ENCODE assay signal across 8 mouse cellular contexts in genomic region chr11:4704072-4704964, GRCm38 (mm10). TPM values are rescaled to one million over a fixed set of nuclear protein-coding genes. Genes with fewer than 3 reads are reported as not detected.
DNase-seq lines count a peak whose midpoint lies in the region; ATAC-seq and TF ChIP-seq lines count a peak whose summit lies in the region.

Uqcr10 (minus strand) TSS chr11:4704342.
Zmat5 (plus strand) TSS chr11:4704678.

- ATAC-seq in kidney, embryonic 14.5 days (ENCODE audit: low FRiP score, low TSS enrichment): peak; percentile 96
- ATAC-seq in limb, embryonic 15.5 days (ENCODE audit: insufficient number of reproducible peaks, low FRiP score, low TSS enrichment, low read depth): peak; percentile 95

- H3K9ac ChIP-seq in kidney, embryonic 14.5 days (ENCODE audit: low read depth, low read length): peak within 1 kb of the TSS; percentile 67
- H3K9ac ChIP-seq in limb, embryonic 15.5 days: peak within 1 kb of the TSS; percentile 94

- peak within 1 kb of the TSS; percentile 80 for H3K27ac ChIP-seq in bone marrow macrophage, adult 2 months (ENCODE audit: insufficient read depth, low read depth, low read length)
- H3K27ac ChIP-seq in embryonic fibroblast, embryonic 13.5 days (ENCODE audit: insufficient read depth, low read length): peak within 1 kb of the TSS; percentile 16; the same call in 1 of the 2 replicates
- H3K27ac ChIP-seq in kidney, embryonic 14.5 days (ENCODE audit: low read depth, low read length): peak within 1 kb of the TSS; percentile 33; the same call in 1 of the 2 replicates
- H3K27ac ChIP-seq in limb, embryonic 15.5 days: peak within 1 kb of the TSS; percentile 82

- 0 out of 2 replicates have a peak, but pooled peaks have one; percentile 33 for TF ChIP-seq POLR2A in bone marrow macrophage, adult 2 months (IDR thresholded peaks at IDR 0.05; ENCODE audit: borderline replicate concordance, low read depth, low read length)
- peak; percentile 99 for TF ChIP-seq POLR2A in embryonic fibroblast, embryonic 13.5 days (IDR thresholded peaks at IDR 0.05; ENCODE audit: low read depth, low read length)

- no peaks in the 10 kb centered on the region for H3K9me3 ChIP-seq in kidney, embryonic 14.5 days (ENCODE audit: control insufficient read depth, low read length)
- no peaks in the 10 kb centered on the region for H3K9me3 ChIP-seq in limb, embryonic 15.5 days

- H3K4me2 ChIP-seq in kidney, embryonic 14.5 days (replicated peaks; ENCODE audit: low read depth, low read length): peak within 1 kb of the TSS; percentile 66
- H3K4me2 ChIP-seq in limb, embryonic 15.5 days: peak within 1 kb of the TSS; percentile 67

- WGBS in kidney, embryonic 14.5 days: under 1% methylated on average over 47 of the region's 47 CpGs
- WGBS in limb, embryonic 15.5 days: under 1% methylated on average over 47 of the region's 47 CpGs

- H3K4me3 ChIP-seq in bone marrow macrophage, adult 2 months (ENCODE audit: insufficient read depth, low read length): peak within 1 kb of the TSS; percentile 96
- peak within 1 kb of the TSS; percentile 80 for H3K4me3 ChIP-seq in embryonic fibroblast, embryonic 13.5 days (ENCODE audit: insufficient read depth, low read length)
- H3K4me3 ChIP-seq in kidney, embryonic 14.5 days (ENCODE audit: low read length): peak within 1 kb of the TSS; percentile 68
- H3K4me3 ChIP-seq in limb, embryonic 15.5 days: peak within 1 kb of the TSS; percentile 88

- peaks cover 12% of the 10 kb centered on the region for H3K36me3 ChIP-seq in kidney, embryonic 14.5 days (ENCODE audit: control insufficient read depth, insufficient read depth, low read length)
- H3K36me3 ChIP-seq in limb, embryonic 15.5 days: peaks cover 19% of the 10 kb centered on the region

- TF ChIP-seq CTCF in bone marrow macrophage, adult 2 months (IDR thresholded peaks at IDR 0.05; ENCODE audit: low read depth, low read length): no peak
- no peak for TF ChIP-seq CTCF in embryonic fibroblast, embryonic 13.5 days (IDR thresholded peaks at IDR 0.05; ENCODE audit: borderline replicate concordance, insufficient read depth, low read length)

- H3K4me1 ChIP-seq in bone marrow macrophage, adult 2 months (ENCODE audit: control insufficient read depth, insufficient read depth, low read length): peaks cover 11% of the 10 kb centered on the region; the same call in 1 of the 2 replicates
- peaks cover 2% of the 10 kb centered on the region; the same call in 1 of the 2 replicates for H3K4me1 ChIP-seq in embryonic fibroblast, embryonic 13.5 days (ENCODE audit: control insufficient read depth, insufficient read depth, low read length)
- H3K4me1 ChIP-seq in kidney, embryonic 14.5 days (ENCODE audit: control insufficient read depth, insufficient read depth, low read length): peaks cover 5% of the 10 kb centered on the region; the same call in 1 of the 2 replicates
- H3K4me1 ChIP-seq in limb, embryonic 15.5 days: peaks cover 14% of the 10 kb centered on the region

- DNase-seq in A20 (ENCODE audit: low read depth, low spot score): peak; percentile 97
- peak; percentile 93 to 95 for DNase-seq in heart, adult 9 months (ENCODE audit: low spot score in 2 of 2)
- peak; percentile 80 to 87 for DNase-seq in monocyte, adult 2 months (ENCODE audit: low read depth in 1 of 2, low spot score in 2 of 2)
- DNase-seq in spleen, postnatal 36 days (ENCODE audit: low spot score in 2 of 2): peak; percentile 91 to 94

- no peaks in the 10 kb centered on the region for H3K27me3 ChIP-seq in kidney, embryonic 14.5 days (ENCODE audit: control insufficient read depth, insufficient read depth, low read length)
- no peaks in the 10 kb centered on the region for H3K27me3 ChIP-seq in limb, embryonic 15.5 days

RNA-seq across cellular contexts. Expression of gene Uqcr10, which starts in this region (rescaled TPM):
- polyA plus RNA-seq in bone marrow macrophage, adult 2 months (2012; ENCODE audit: insufficient read depth, insufficient read length, missing spikeins): 209 and 211 TPM in 2 replicates
- polyA plus RNA-seq in embryonic fibroblast, embryonic 13.5 days (2011; ENCODE audit: insufficient read length, low read depth, missing spikeins): 259 and 274 TPM in 2 replicates
- 800 and 1,083 TPM in 2 replicates for polyA plus RNA-seq in kidney, embryonic 14.5 days (2014; fragmentation: Nextera tagmentation; extraction: Ambion mirVana)
- polyA plus RNA-seq in limb, embryonic 15.5 days (2015; fragmentation: Nextera tagmentation; extraction: Ambion mirVana): 636 and 690 TPM in 2 replicates

RNA-seq across cellular contexts. Expression of gene Zmat5, which starts in this region (rescaled TPM):
- 34.0 and 36.1 TPM in 2 replicates for polyA plus RNA-seq in bone marrow macrophage, adult 2 months (2012; ENCODE audit: insufficient read depth, insufficient read length, missing spikeins)
- polyA plus RNA-seq in embryonic fibroblast, embryonic 13.5 days (2011; ENCODE audit: insufficient read length, low read depth, missing spikeins): 8.9 and 9.4 TPM in 2 replicates
- 59.8 and 77.4 TPM in 2 replicates for polyA plus RNA-seq in kidney, embryonic 14.5 days (2014; fragmentation: Nextera tagmentation; extraction: Ambion mirVana)
- 60.7 and 63.2 TPM in 2 replicates for polyA plus RNA-seq in limb, embryonic 15.5 days (2015; fragmentation: Nextera tagmentation; extraction: Ambion mirVana)

Comparison
In these comparisons a context has a peak if more than half of its experiments do, and no peak if none do; other contexts are left out.
1. Peak in every context shown above with its lines: DNase-seq, ATAC-seq, H3K4me3 ChIP-seq and H3K27ac ChIP-seq.
2. H3K27ac ChIP-seq: peak in every context shown above with its lines; median percentile 82 in limb, embryonic 15.5 days; 80 in bone marrow macrophage, adult 2 months; 33 in kidney, embryonic 14.5 days; 16 in embryonic fibroblast, embryonic 13.5 days.